Mouse (Mus musculus): ENCODE measurements around the gene Ppp4r2. TPM values are rescaled to one million over a fixed set of nuclear protein-coding genes. Genes with fewer than 3 reads are reported as not detected.
A peak's percentile ranks its signal among the peaks of the same experiment; 100 is the strongest.

The Ppp4r2 gene
- polyA plus RNA-seq, 1 experiment from 2014 or later, result 119 TPM

DNA sequence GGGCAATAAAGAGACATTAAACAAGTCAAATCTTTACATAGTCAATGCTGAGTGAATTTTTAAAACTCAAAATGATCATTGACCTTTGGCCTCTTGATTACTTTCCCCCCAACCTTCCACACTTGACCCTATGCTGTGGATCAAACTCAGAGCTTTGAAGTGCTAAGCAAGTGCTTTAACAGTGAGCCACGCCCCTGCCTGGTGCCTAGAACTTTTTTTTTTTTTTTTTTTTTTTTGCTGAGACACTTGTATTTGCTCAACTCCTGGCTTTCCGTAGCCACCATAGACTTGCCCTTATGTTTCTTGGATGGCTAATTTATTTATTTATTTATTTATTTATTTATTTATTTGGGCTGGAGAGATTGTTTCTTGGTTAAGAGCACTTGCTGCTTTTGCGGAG is 30.2 kb upstream of the Ppp4r2 start:
- ATAC-seq, result no peak
- TF ChIP-seq CTCF (IDR thresholded peaks at IDR 0.05), result no peak
- POLR2A ChIA-PET, result no interaction called here
- DNase-seq (ENCODE audit: low read depth, low spot score), result no peak
- in situ Hi-C loops (cut with MboI; ENCODE audit: low pct_unique_long_range_greater_than_20kb), result loop anchor here (5.0 kb wide), 1 partner anchor 96 kb away; no protein-coding TSS in a partner anchor
- CTCF ChIA-PET, result no interaction called here
- H3K27me3 ChIP-seq, result no peaks in the 10 kb centered on the region

GRCm38 (mm10) chr6:100807187-100807586 is 26.2 kb upstream of the Ppp4r2 start:
- no peaks in the 10 kb centered on the region for H3K27me3 ChIP-seq
- in situ Hi-C loops (cut with MboI; ENCODE audit: low pct_unique_long_range_greater_than_20kb), result no loop called here
- DNase-seq (ENCODE audit: low read depth, low spot score) (no peak), ATAC-seq (no peak)
- no peak for TF ChIP-seq CTCF (IDR thresholded peaks at IDR 0.05)
- ChIA-PET POLR2A (no interaction called here), CTCF (no interaction called here)

GRCm38 (mm10) chr6:100807746-100808145 is 25.7 kb upstream of the Ppp4r2 start:
- in situ Hi-C loops (cut with MboI; ENCODE audit: low pct_unique_long_range_greater_than_20kb), result no loop called here
- ChIA-PET CTCF (no interaction called here), POLR2A (interaction anchor here (0.6 to 0.7 kb wide), 2 partner anchors 55 to 83 kb away, joined by 4 read pairs; no protein-coding TSS in a partner anchor)
- no peak for ATAC-seq
- DNase-seq (ENCODE audit: low read depth, low spot score), result no peak
- no peaks in the 10 kb centered on the region for H3K27me3 ChIP-seq
- TF ChIP-seq CTCF (IDR thresholded peaks at IDR 0.05), result no peak

DNA sequence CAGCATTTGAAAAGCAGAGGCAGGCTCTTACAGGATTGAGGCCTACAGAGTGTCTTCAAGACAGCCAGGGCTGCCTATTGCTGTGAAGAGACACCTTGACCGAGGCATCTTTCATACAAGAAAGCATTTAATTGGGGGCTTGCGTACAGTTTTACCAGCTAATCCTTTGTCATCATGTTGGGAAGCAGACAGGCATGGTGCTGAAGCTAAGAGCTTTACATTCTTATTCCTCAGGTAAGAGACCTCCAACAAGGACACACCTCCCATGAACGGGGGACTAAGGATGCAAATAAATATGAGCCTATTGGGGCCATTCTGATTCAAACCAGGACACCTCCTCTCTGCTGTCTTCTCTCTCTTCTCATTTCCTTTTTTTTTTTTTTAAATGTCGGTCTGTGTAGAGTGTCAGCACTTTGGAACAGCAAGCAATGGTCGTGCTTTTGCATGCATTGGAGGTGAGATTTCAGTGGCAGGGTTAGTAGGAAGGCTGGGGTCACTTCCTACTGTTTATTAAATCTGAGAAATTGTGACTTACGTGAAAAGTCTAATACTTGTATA is 25.1 kb upstream of the Ppp4r2 start:
- in situ Hi-C loops (cut with MboI; ENCODE audit: low pct_unique_long_range_greater_than_20kb), result no loop called here
- TF ChIP-seq CTCF (IDR thresholded peaks at IDR 0.05), result no peak
- H3K27me3 ChIP-seq, result no peaks in the 10 kb centered on the region
- DNase-seq (ENCODE audit: low read depth, low spot score), result no peak
- ChIA-PET CTCF (no interaction called here), POLR2A (interaction anchor here (0.6 to 0.7 kb wide), 2 partner anchors 54 to 83 kb away, joined by 4 read pairs; no protein-coding TSS in a partner anchor)
- ATAC-seq, result no peak

DNA sequence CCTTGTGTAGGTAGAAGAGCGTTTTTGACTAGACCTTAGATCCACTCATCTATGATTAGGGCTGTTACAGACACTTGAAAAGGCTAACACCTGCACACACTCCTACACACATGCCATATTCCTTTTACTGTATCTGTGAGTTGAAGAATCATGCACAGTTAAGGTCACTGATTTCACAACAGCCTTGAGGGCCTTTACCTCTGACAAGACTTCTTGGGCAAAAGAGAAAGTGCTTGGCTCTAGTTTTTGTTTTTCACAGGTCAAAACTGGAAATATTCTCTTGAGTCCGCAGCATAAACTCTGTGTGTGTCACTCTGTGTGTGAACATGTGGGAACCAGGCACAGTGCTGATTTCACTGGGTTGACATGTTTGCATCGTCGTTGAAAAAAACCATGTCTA is 23.3 kb upstream of the Ppp4r2 start:
- no peak for TF ChIP-seq CTCF (IDR thresholded peaks at IDR 0.05)
- H3K27me3 ChIP-seq, result no peaks in the 10 kb centered on the region
- no peak for DNase-seq (ENCODE audit: low read depth, low spot score)
- ChIA-PET CTCF (no interaction called here), POLR2A (no interaction called here)
- no peak for ATAC-seq
- in situ Hi-C loops (cut with MboI; ENCODE audit: low pct_unique_long_range_greater_than_20kb), result no loop called here

DNA sequence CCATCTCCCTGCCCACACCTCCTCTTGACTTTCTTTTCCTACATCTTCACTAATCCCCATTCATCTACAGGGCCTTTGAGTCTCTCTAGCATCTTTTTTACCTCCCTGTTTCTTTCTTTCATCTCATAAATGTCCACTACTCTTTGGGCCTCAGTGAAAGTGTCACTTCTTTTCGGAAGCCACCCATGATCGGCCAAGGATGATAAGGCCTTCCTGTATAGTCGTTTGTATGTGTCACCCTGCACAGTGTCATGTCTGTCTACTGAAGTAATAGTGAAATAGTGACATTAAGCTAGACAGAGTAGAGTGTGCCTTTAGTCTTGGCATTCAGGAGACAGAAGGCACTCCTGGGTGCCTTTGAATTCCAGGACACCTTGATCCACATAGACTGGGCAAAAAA is 21.7 kb upstream of the Ppp4r2 start:
- no peak for TF ChIP-seq CTCF (IDR thresholded peaks at IDR 0.05)
- ChIA-PET POLR2A (interaction anchor here (0.7 kb wide), 1 partner anchor 13 kb away, joined by 6 read pairs; no protein-coding TSS in a partner anchor), CTCF (no interaction called here)
- in situ Hi-C loops (cut with MboI; ENCODE audit: low pct_unique_long_range_greater_than_20kb), result no loop called here
- DNase-seq (ENCODE audit: low read depth, low spot score) (no peak), ATAC-seq (no peak)
- no peaks in the 10 kb centered on the region for H3K27me3 ChIP-seq

DNA sequence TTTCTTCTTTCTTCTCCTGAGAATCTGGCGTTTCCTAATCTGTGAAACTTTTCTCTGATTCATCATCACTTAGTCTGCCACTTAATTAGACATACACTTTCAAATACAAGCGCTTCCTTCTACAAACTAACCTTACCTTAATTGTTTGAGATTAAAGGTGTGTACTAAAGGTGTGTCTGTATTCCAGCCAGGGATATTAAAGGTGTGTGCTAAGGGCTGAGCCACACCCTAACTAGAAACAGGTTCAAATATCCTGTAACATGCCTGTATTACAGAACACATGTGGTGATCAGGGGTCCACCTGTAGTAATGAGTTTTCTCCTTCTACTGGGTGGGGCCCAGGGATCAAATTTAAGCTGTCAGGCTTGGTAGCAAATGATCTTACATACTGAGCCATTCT is 12.1 kb upstream of the Ppp4r2 start:
- in situ Hi-C loops (cut with MboI; ENCODE audit: low pct_unique_long_range_greater_than_20kb), result no loop called here
- POLR2A ChIA-PET, result interaction anchor here (0.6 kb wide), 1 partner anchor 8 kb away, joined by 3 read pairs; no protein-coding TSS in a partner anchor
- CTCF ChIA-PET, result no interaction called here
- TF ChIP-seq CTCF (IDR thresholded peaks at IDR 0.05), result no peak
- ATAC-seq (no peak), DNase-seq (ENCODE audit: low read depth, low spot score) (no peak)
- no peaks in the 10 kb centered on the region for H3K27me3 ChIP-seq

DNA sequence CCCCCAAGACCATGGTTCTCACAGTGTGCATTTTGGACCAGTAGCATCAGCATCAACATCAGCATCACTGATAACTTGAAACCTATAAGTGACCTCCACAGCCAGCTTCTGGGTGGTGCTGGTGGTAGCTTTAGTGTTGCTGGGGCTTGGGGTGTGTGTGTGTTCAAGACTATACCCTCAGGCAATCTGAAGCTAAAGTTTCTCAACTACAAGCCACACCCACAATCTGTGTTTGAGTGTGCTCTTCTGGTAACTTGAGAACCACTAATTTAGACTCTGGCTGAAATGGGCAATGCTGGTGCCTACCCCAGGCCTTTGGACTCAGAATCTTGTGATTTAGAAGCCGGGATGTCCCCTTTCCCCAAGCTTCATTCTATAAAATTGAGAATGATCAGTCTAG is 10.1 kb upstream of the Ppp4r2 start:
- no peak for ATAC-seq
- TF ChIP-seq CTCF (IDR thresholded peaks at IDR 0.05), result no peak
- no peaks in the 10 kb centered on the region for H3K27me3 ChIP-seq
- POLR2A ChIA-PET, result no interaction called here
- CTCF ChIA-PET, result interaction anchor here (1.2 kb wide), 1 partner anchor 14 kb away, joined by 3 read pairs; no protein-coding TSS in a partner anchor
- in situ Hi-C loops (cut with MboI; ENCODE audit: low pct_unique_long_range_greater_than_20kb), result no loop called here
- no peak for DNase-seq (ENCODE audit: low read depth, low spot score)

- CTCF ChIA-PET, result interaction anchor here (1.4 kb wide), 1 partner anchor 23 kb away, joined by 3 read pairs; no protein-coding TSS in a partner anchor
- POLR2A ChIA-PET, result interaction anchor here (0.6 kb wide), 1 partner anchor 13 kb away, joined by 6 read pairs; no protein-coding TSS in a partner anchor
- in situ Hi-C loops (cut with MboI; ENCODE audit: low pct_unique_long_range_greater_than_20kb), result no loop called here
- TF ChIP-seq CTCF (IDR thresholded peaks at IDR 0.05), result no peak
- DNase-seq (ENCODE audit: low read depth, low spot score) (no peak), ATAC-seq (no peak)
- H3K27me3 ChIP-seq, result no peaks in the 10 kb centered on the region
Observed at GRCm38 (mm10) chr6:100824381-100824965, 8.9 kb upstream of the Ppp4r2 start.

GRCm38 (mm10) chr6:100826046-100826445 is 7.4 kb upstream of the Ppp4r2 start:
- peak; percentile 83 for DNase-seq (ENCODE audit: low read depth, low spot score)
- H3K27me3 ChIP-seq, result no peaks in the 10 kb centered on the region
- ChIA-PET POLR2A (no interaction called here), CTCF (interaction anchor here (0.6 kb wide), 1 partner anchor 116 kb away, joined by 3 read pairs; no protein-coding TSS in a partner anchor)
- in situ Hi-C loops (cut with MboI; ENCODE audit: low pct_unique_long_range_greater_than_20kb), result no loop called here
- no peak for TF ChIP-seq CTCF (IDR thresholded peaks at IDR 0.05)
- peak; percentile 86 for ATAC-seq

DNA sequence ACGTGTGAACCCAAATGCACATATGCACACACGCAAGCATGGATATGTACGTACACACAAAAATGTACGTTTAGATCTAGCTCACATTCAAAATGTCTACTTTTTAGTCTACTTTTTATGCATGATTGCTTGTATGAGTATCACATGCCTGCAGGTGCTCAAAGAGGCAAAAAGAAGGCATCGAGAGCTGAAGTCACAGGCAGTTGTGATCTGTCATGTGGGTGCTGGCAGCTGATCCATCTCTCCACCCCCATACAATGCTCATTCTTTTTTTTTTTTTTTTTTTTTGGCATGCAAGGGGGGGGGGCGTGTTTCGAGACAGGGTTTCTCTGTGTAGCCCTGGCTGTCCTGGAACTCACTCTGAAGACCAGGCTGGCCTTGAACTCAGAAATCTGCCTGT is 4.9 kb upstream of the Ppp4r2 start:
- ChIA-PET POLR2A (no interaction called here), CTCF (no interaction called here)
- ATAC-seq (no peak), DNase-seq (ENCODE audit: low read depth, low spot score) (no peak)
- TF ChIP-seq CTCF (IDR thresholded peaks at IDR 0.05), result no peak
- in situ Hi-C loops (cut with MboI; ENCODE audit: low pct_unique_long_range_greater_than_20kb), result no loop called here
- no peaks in the 10 kb centered on the region for H3K27me3 ChIP-seq

Data from Patski (cell line).